Mouse (Mus musculus) CD4-positive, CD25-positive, alpha-beta regulatory T cell, adult 4 months (primary cell): ENCODE measurements around the gene Kcnab1. TPM values are rescaled to one million over a fixed set of nuclear protein-coding genes. Genes with fewer than 3 reads are reported as not detected.

Source experiments
- ATAC-seq: one replicate; pipeline ENCODE4 v1.8.0; 2017
- polyA plus RNA-seq, 2 experiments: library from polyadenylated mRNA; unstranded; fragments of 100-300 nt; shearing (Covaris generic); gene quantifications; one replicate each; pipeline ENCODE4 v1.2.1; 2017

Kcnab1 gene
- polyA plus RNA-seq, 2 experiments from 2014 or later = 1.3 to 1.4 TPM

DNA sequence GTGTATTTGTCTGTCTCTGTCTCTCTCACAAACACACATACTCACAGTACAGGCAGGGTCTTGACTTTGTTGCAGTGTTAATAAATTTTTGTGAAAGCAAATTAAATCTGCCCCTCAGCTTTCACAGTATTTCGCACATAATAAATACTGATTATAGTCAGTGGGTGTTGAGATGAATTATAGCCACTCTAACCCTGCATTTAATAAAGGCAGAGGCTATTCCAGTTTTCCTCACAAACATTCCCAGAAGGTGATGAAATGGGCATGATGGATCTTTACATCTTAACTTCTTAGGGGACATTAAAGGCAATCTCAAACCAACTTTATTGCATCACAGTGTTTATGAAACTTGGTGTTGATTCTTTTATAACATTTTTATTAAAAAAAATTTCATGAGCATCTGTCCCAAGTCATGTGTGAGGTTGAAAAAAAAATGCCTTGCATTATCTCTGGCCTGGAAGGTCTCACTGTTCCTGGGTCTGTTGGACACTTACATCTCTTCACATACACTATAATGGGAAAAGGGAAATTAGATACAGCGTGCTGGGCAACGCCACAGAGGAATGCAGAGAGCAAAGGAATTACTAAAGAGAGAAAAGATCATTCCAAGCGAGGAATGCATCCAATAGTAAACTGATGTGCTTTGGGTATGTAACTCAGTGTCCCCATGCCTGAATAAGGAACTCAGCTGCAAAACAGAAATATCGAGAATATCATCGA lies 95.3 kb downstream of the Kcnab1 start:
- ATAC-seq = no peak

DNA sequence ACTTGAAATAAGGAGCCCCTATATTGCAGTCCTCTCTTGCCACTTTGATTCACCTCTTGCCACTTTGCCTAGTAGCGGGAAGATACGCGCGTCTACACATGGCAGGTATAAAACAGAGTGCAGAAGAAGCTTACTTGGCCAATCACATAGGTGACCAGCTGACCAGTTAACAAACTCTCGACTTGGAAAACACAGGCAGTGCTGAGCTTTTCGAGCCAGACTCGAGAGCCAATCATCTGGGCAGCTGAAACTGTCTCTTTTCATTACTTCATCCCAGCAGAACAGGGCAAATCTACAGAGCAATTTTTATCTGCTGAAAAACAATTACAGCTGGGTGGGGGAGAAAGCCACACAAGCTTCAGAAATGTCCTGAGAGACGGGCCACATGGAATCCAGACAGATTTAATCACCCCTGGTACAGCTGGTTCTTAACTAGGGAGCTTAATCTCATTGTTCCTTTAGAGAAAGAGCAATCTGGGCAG lies 96.4 kb downstream of the Kcnab1 start:
- no peak for ATAC-seq

DNA sequence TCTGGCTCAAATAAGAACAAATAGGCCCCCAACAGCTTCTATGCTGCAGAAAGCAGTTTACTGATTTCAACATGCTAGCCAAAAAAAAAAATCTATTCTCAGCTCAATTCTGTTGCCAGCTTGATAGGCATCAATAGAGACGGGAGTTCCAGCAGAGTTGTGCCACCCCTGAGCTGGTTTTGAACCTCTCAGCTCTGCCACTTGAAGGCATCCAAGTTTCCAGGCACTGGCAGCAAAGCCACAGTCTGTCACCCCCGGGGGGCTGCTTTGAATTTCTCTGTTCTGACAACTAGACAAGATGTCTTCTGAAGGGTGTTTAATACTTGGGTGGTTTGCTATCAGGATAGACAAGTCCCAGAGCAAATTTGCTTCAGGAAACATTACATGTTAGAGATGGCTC lies 104.5 kb downstream of the Kcnab1 start:
- ATAC-seq = no peak

DNA sequence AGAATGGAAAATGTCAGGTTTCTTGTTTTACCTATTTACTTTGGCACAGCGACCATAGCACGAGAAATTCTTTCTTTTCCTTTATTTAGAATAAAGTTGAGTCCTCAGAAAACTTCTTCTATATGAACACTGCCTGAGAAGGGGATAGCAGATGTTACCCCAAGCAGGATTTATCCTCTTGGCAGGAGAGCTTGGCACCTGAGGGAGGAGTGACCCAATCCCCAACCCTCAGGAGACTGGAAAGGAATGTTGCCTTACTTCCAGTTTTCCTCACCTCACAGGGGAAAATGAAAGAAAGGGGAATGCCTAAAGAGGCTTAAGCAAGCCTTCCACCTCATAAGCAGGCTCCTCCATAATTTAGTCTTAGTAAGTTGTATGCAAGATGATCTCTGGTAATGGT lies 105.5 kb downstream of the Kcnab1 start:
- ATAC-seq = no peak

DNA sequence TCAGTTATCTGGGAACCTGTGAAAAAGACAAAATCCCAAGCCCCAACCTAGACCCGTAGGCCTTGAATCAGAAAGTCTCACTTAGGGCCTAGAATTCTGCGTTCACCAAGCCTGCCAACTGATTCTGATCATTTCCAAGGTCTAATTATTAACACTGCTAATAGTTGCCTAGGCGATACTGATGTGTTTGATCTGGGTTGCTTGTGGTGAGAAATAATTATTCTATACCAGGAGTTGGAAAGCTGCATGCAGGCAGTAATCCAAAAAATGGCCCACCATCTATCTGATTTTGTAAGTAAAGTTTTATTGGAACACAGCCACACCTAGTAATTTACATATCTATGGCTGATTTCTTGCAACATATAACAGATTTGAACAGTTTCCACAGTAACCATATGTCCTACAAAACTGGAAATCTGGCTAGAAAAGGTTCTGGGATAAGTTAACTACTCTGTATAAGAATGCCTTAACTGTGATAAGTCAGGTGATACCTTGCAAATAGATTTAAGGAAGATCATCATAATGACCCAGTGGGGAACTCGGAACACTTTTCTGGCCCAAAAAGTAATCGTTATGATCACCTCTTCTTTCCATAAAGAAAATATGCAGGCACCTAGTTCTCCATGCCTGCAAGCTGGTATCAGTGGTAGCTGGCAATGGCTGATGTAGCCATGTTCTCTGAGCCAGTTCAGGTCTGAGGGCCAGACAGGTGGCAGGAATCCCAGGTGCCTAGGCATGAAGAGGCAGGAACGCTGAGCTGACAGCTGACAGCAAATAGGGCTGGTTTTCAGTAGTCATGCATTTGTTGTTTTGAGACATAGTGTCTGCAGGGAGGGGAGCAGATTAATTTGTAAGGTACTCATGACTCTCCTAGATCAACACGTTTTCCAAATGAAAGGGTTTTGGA lies 108.7 kb downstream of the Kcnab1 start:
- ATAC-seq = no peak

DNA sequence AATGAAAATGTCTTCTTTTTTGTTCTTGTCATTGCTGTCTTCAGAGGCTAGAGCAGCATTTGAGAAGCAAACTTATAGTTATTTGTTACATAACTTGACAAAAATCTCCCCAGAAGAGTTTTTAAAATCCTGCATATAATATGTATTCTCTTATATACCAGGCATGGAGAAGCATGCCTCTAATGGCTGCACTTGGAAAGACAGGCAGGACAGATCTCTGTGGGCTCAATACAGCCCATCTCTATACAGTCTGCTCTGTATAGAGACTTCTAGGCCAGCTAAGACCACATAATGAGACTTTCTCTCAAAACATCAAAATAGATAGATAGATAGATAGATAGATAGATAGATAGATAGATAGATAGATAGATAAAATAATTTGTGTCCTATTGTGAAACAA lies 111.1 kb downstream of the Kcnab1 start:
- ATAC-seq = no peak

DNA sequence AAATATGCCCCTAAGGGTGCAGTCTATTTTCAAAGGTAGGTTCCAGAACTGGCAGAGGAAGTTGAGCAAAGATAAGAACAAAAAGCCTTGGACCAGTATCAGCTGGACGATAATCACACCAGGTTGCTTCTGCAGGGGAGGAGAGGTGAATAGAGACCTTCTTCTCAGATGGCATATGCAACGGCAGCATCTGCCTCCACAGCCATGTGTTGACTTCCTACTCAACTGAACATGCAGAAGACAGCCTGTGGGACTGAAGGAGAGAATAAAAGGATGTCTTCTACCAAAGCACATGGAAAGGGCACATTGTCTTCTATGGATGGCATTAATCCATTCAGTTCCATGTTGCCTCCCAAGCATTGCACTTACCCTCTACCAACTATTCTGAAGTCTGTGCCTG lies 114.5 kb downstream of the Kcnab1 start:
- no peak for ATAC-seq

DNA sequence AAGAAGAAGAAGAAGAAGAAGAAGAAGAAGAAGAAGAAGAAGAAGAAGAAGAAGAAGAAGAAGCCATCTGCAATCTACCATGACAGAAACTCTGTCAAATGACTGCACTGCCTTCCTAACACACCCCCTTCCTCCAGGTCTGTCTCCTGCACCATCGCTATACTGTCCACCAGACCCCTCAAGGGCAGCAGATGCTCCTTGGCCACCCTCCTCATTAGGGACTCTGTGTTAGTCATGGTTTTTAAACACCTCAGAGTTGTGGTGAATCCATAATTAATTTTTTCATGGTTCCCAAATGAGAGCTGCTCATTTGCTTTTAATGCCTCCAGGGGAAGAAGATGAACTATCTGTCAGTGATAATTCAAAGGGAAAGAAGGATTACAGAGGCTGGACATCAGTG lies 121.8 kb downstream of the Kcnab1 start:
- no peak for ATAC-seq

DNA sequence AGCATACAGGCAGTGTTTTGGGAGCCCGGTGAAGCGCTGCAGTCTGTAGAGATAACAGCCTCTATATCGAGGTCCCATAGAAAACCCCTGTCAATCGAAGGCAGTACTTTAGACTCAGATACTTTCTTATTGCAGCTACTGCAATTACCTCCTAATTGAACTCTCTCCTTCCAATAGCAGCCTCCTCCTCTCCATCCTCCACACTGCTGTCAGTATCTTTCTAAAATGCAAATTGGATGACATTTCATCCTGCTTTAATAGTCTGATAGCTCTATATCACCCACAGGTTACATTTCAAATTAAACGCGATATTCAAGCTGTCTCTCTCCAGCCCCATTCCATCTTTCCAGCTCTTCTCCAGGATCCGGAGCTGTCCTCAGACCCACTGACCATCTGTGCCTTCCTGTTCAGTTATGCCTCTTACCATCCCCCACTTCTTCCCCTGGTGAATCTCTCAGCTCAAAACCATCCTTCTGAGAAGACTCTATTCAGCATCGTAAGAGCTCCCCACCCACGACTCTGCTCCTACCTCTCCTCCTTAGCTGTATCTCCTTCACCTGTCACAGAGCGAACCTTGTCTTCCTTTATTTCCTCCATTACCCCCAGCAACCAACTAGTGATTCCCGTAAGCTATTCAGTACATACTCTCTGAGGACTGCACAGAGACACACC lies 122.4 kb downstream of the Kcnab1 start:
- ATAC-seq = no peak

DNA sequence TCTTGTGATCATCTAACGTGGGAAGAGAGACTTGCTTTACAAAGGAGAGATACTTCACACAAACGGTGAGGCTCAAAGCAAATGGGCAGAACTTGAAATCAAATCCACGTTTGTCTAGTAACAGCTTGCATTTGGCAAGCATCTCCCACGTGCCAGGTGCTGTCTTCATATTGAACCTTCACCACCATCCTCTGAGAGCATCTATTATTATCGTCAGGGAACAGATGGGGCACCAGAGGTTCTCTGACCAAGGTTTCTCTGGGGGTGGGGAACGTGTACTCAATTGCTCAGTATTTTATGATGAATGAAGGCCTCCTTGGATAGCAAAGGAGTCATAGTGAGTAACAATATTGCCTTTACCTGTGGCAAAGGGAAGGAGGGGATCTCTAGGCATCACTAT lies 139.8 kb downstream of the Kcnab1 start:
- ATAC-seq = no peak

DNA sequence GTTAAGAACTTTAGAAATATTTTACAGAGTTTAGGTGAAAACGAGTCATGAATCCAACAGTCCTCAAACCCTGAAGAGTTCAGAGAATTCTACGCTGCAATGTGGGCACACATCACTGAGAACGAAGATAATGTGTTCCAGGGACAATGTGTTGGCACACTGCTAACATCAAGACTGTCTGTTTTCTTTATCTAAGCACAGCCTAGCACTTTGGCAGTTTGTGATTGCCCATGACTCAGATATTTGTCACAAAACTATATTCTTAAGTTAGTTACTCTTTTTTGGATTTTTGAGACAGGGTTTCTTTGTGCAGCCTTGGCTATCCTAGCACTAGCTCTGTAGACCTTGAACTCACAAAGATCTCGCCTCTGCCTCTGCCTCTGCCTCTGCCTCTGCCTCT lies 151.3 kb downstream of the Kcnab1 start:
- no peak for ATAC-seq

DNA sequence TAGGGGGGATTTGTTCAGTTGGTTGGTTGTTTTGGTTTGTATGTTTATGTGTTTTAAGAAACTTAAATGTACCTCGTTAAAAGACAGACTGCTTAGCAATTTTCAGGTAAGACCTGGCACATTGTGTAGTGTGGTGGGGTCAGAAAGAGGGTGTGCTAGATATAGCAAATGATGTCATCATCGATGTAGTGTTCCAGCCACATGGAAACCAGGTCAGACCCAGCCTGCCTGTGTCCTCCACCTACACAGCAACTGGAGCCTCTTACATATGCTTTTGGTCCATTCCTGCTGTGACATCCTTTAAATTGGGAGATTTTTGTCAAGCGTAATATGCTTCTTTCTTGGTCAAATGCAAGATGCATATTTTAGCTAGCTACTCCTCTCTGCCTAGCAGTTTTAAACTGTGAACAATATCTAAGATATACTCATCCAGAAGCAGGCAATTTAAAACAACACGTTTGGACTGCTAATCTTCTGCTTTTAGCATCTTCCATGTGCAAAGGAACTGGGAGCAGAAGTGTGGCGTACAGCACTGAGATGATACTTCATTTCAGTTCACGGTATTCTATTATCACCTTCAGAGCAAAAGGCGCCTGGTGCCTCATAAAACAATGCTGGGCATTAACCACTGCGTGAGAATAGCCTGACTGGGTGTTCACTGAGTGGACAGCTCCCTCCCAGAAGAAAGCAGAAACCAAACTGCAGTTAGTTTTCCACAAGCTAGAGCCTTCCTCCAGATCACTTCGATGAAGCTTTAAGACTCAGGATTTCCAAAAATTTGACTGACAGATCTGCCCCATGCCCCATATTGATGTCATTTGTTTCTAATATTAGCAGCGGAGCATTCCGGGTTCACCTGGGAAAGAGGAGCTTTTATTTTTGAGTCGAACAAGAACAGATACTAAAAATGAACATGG lies 153.6 kb downstream of the Kcnab1 start:
- no peak for ATAC-seq

DNA sequence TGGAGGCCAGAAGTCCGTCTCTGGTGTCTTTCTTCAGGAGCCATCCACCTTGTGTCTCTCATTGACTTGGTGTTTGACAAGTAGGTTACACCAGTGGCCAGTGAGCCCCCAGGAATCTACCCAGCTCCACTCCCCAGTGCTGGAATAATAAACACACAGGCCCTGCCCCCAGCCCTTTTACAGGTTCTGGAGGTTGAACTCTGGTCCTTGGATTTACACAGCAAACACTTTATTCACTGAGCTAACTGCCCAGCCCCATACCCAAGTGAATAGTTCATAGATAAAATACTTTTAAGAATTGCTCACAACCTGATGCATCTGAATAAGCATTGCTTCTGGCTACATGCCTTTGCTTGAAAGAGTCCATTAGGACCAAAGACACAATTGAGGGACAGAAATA lies 164.1 kb downstream of the Kcnab1 start:
- no peak for ATAC-seq

DNA sequence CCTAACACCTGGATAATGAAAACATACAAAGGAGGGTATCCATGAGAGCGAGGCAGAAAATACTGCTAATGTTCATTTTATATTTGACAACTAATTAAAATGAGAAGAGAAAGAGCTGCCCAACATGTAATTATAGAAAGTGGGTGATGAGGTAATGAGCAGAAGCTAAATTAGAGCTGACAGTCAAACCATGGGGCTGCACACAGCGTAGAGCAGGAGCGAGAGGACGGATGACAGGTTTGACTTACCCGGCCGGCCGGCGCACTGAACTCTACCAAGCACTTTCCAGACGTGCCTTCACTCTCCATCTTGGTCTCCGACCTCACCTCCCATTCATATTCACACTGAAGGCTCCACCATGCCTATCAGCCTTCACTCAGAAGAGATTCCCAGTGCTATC lies 168.6 kb downstream of the Kcnab1 start:
- no peak for ATAC-seq

DNA sequence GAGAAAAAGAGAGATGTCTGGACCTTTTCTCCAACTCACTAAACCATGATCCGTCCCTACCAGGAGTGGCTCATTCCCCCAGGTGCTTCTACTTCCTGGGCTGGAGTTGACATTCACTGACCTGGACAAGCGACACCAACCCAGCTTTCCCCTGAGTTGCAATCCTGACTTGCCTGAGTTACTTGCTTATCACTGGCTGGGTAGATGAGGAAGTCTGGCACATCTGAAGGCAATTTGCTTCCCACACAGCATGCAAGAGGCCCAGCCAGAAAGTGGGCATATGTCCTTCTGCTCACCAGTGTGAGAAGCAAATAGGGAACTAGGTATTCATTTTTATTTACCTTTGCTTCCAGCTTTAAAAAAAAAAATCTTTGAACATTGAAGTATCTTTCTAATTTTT lies 174.2 kb downstream of the Kcnab1 start:
- ATAC-seq = no peak

DNA sequence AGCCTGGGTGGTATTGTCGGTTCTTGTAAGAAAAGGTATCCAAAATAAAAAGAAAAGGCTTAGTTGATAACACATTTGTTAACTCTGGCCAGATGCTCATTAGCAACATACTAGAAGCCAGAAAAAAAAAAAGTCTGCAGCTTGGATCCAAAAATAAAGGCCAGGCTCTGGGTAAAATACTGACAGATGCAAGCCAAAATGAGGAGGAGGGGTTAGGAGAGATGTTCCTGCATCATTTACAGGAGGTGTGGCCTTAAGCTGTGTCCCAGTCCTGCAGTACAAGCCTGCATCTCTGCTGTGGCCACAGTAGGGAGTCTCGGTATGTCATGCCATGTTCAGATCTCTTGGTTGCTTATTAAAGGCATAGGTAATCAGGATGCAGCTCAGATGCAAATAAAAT lies 179.8 kb downstream of the Kcnab1 start:
- ATAC-seq = no peak

DNA sequence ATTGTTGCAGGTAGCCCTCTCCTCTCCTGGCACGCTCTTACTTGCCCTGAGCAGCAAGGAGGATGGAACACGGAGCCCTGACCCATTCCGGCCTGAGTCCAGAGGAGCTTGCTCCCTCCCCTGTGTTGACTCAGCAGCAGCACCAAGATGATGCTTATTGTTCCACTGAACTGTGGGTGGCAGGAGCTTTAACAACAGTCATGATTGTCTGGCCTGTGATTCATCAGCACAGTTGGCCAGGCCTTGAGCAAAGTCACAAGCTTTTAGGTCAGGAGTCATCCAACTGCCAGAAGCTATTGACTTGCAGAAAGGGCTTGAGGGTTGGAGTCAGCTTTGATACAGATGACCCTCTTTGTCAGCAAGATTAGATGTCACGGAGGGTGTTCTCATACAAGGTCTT lies 187.8 kb downstream of the Kcnab1 start:
- no peak for ATAC-seq

DNA sequence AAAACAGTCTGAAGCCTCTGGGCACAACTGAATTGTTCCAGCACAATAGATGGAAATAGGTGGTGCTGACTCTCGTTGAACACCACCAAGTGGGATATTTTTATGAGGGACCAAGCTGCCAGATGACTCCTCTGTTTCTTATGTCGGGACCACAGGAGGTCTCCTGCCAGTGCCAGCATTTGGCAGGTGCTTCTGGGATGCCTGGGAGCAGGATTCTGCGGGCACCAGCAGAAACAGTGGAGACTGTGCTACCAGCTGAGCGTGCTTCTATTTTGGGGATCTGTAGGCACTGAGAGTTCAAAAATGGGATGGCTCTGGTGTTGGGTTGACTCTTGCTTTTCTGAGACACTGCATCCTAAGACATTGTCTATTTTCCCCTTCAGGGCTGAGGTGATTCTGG lies 190.0 kb downstream of the Kcnab1 start:
- ATAC-seq = no peak

DNA sequence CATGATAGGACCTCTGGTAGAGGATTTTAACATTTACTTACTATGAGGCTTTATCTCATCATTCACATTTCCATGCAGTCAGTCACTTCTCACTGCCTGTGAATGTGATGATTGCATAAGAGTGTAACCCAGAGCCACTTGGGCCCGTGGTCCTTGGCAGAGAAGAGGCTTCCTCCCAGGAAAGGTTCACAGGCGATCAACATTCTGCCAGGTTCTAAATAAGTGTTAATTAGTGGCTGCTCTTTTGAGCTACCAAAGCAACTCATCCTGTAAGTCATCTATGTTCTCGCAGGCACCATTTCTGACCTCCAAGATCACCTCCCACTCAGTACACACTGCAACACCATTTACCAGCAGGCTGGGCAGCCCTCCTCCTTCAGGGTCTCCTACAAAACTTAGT lies 192.3 kb downstream of the Kcnab1 start:
- no peak for ATAC-seq

DNA sequence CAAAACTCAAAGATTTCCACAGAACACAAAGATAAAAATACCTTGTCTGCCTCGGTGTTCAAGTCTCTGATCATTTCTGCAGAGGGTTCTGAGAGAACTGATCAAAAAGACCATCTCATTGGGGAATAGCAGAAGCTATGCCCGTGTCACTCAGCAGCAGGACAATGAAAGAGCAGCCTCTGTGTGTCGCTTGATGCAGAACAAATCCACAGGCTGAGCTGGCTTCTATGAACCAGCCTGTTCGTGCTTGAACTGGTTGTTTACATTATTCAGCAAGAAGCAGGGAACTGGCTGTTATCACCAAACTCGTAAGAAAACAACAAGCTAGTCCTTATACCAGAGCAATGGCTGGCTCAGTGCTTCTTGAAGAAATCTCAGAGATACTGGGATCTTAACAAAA lies 193.4 kb downstream of the Kcnab1 start:
- ATAC-seq = no peak

DNA sequence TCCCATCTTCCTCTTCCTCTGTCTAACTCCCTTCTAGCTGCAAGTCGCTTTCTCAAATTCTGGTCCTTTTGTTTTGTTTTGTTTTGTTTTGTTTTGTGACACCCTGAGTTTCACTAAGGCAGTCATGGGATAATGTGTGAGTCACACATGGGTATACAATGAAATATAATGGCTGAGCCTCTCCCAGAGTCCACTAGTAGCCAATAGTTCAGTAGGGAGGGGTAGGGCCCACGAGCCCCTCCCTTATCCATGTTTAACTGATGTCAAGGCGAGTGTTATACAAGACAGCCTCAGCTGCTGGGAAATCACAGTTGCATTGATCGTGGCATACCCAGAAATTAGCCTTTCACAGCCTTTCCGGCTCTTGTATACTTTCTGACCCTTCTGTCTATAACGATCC lies 206.7 kb downstream of the Kcnab1 start:
- no peak for ATAC-seq

DNA sequence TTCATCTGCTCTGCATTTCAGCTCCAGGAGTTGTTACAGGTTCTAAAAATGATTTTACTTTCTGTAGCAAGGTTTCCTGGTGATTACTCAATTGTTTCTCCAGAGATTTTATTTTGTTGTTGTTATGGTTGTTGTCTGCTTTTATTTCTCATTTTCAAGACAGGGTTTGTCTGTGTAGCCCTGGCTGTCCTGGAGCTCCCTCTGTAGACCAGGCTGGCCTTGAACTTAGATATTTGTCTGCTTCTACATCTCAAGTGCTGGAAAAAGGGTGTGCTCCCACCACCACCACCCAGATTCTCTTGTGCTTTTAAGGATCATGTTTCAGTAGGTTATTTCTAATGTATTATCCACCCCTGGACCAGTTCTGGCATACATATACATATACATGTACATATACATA lies 207.6 kb downstream of the Kcnab1 start:
- no peak for ATAC-seq
